Mouse (Mus musculus) spleen, adult 18-20 months (tissue): ENCODE results near the gene Lgi2.

Experiments
- DNase-seq, 2 experiments: peaks; one replicate each; pipeline ENCODE4 v3.0.0; 2022; ENCODE audit warnings: mixed read lengths in 2 of 2

Lgi2 gene

GRCm38 (mm10) chr5:52565813-52566531, at the start of gene Lgi2:
Gene Lgi2 (minus strand): TSS chr5:52566462.
- DNase-seq = no peak

- no peak for DNase-seq
Observed at GRCm38 (mm10) chr5:52615421-52615820, 49.2 kb upstream of the Lgi2 start.

DNA sequence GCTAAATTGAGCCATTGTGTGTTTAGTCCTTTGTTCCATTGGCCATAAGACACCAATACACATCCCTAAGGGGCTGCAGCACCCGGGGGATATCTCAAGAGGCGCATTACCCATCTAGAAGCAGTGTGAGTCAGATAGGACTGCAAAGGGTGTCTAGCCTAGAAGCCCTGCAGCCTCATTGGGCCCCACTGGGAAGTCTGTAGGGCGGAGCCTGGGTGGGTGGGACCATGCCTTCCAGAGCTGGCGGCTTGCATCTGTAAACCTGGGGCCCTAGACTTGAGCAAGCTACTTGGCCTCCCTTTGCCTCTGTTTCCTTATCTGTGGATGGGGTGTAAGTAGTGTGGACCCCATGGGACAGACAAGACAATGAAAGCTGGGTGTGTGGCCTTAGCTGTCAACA, 48.4 kb upstream of the Lgi2 start:
- DNase-seq = no peak

DNA sequence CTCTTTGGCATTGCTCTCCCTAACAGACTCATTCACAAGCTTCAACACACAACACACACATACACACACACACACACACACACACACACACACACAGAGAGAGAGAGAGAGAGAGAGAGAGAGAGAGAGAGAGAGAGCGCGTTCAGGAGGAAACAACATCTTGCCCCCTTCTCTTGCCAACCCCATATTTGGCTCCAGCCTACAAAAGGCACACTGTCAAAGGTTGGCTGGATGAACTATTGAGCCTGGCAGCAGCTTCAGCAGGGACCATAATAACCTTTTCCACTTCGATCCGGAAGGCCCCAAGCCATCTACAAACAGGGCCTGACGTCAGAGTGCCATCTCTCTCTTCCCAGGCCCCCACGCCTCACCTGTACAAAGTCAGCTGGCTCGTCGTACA, 46.5 kb upstream of the Lgi2 start:
- no peak for DNase-seq

DNA sequence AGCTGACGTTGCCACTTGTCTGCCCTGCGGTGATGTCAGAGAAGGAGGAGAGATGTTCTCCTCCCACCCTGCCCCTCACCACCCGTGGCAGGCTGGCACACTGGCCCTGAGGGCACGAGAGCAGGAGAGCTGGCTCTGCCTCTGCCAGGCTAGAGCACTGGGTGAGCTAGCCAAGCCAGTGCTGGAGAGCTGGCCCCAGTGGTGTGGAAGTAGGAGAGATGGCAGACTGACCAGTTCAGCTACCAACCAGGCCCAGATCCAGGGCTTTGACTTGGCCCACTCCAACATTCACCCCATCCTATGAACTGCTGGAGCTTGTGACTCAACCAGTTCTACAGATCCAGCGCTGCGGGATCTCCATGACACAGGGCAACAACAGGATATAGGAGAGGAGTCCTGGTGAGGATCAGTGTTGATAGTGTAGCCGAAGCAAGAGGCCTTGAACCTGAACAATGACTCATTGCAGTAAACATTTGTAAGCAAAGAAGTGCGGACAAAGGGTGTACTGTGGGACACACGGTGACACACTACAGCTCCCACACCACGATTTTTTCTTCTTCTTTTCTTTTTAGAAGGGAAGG, 45.1 kb upstream of the Lgi2 start:
- DNase-seq = no peak

DNA sequence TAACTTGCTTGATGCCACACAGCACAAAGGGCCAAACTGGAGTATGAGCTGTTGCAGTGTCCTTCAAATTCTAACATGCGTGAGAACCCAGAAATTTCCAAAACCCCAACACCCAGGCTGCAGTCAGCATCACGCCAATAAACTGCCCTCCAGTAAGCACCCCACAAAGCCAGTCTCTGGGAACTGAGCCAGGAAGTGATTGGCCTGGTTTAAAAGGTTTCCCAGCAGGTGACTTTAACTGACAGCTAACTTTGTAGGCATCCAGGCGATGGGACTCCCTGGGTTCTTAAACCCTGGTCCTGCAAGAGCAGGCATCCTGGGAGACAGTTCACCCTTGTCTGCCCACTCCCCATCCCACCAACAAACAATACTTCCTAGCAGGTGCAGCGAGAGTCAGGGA, 44.0 kb upstream of the Lgi2 start:
- DNase-seq = no peak

DNA sequence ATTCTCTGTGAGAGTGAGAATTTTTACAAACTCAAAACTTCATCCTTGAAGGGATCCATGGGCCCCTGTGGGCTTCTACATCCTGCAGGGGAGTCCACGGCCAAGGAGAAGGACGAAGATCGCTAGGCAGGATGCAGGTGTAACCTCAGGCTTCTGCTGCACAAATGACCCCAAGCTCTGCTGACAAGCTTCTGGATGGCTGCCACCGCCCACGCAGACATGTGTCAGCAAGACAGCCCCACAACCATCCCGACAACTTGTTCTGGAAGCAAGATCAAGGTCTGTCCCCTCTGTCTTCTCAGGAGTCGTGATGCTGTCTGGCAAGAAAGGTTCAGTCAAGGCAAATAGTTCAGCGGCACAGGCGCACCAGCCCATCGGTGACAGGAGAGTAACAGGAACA, 43.4 kb upstream of the Lgi2 start:
- DNase-seq = no peak

DNA sequence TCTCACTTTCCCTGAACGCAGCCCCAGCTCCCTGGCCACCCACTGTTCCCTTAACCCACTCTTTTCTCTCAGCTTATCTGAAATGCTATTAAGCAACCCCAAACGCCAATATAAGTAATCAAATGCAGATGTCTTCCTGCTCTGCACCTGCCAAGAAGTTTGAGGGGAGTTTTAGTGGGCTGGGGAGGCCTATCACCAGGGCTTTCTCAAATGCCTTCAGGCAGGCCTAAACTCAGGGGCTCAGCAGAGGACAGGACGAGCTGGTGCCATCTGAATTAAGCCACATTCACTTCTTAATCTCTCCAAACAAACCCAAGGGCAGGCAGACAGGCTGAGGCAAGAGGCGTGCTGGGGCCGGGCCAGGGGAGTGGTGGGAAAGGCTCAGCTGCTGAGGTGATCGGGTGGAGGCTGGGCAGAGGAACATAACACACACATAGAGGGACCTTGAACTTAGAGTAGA, 38.4 kb upstream of the Lgi2 start:
- no peak for DNase-seq

GRCm38 (mm10) chr5:52590612-52591011, 24.4 kb upstream of the Lgi2 start:
- no peak for DNase-seq

DNA sequence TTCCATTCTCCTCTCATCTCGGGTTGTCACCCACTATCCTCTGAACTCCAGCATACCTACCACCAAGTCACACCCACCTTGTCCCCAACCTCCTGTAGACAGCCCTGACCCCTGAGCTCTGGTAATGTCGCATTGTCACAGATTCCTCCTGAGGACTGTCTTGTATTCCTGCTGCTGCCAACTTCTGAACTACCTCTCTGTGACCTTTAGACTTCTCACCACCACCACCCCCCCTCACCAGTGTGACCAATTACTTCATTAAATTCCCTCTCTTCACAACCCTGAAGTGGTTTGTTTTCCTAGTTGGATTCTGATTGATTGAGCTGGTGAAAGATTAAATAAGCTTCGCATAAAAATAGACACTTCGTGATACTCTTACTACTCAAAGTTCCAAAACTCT, 22.4 kb upstream of the Lgi2 start:
- DNase-seq = no peak

GRCm38 (mm10) chr5:52587291-52587733, 21.1 kb upstream of the Lgi2 start:
- DNase-seq = no peak

GRCm38 (mm10) chr5:52572572-52572971, 6.3 kb upstream of the Lgi2 start:
- DNase-seq = no peak

- no peak for DNase-seq
Observed at GRCm38 (mm10) chr5:52570746-52571145, 4.5 kb upstream of the Lgi2 start.

DNA sequence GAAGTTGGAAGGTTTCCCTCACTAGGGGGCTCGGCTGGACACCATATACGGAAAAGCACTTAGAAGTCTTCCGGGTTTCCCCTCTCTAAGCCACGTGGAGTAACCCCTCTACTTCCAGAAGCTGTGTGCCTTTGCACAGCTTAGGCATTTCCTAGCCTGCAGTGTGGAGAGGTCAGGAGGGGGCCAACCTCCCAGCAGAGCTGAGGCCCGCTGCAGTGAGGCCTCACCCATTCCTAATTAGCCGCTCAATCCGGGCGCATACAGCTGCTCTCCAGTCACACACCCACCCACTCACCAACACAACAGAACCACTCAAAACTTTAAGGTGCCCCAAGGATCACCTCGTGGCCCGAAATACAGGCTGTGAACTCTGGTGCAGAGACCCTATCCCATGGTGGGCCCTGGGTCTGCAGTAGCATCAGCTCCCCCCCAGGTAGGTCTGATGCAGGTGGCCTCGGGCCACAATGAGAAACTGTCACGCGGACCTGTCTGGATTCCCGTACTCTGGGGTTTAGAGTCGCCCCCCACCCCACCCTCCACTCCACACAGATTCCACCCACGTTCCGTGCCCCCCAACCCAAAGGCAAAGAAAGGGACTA, 949 bp downstream of the Lgi2 start:
- DNase-seq = no peak

DNA sequence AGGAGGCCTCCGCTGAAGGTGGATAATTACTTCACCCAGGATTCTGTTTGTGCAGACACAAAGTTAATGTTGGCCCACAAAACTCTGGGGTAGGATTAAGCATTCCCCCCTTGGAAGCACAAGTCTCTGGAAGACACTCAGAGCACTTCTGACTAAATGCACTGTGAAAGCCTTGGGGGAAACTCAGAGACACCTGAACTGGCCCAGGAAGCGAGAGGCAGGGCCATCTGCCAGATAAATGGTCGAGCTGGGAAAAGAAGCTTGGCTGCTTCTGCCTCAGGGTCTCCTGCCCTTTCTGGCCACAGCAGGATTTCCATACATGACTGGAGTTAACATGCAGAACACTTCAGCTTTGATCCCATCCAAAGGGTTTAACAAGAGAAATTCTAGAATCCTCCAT, 1.9 kb downstream of the Lgi2 start:
- no peak for DNase-seq

- no peak for DNase-seq
Observed at GRCm38 (mm10) chr5:52560240-52560639, 6.0 kb downstream of the Lgi2 start.

DNA sequence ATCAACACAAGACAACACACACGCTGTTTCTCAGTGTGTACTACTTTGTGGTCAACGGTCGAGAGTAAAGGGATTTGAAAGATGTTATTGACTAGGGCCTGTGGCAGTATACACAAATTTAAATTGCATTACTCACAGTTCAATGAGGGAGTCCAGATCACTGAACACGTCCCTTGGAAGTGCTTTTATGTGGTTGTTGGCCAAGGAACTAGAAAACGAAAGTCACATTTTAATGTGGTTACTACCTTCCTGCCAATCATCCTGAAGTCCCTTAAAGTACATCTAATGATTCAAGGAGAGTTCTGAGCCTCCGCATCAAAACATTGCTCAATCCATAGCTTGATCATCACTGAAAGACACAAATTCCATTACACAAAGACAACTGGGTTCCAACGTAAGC, 10.7 kb downstream of the Lgi2 start:
- DNase-seq = no peak

DNA sequence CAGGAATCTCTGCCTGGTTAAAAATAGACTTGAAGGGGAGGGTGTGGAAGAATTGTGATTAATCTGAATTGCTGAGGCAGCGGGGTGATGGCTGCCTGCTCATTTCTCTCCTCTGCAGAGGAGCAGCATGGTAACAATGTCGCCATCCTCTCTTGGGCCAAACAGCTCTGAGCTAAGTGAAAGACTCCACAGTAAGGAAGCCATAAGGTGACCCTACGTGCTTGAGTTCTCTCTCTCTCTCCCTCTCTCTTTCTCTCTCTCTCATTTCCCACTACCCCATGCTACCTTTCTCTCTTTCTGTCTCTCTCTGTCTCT, 15.0 kb downstream of the Lgi2 start:
- no peak for DNase-seq

DNA sequence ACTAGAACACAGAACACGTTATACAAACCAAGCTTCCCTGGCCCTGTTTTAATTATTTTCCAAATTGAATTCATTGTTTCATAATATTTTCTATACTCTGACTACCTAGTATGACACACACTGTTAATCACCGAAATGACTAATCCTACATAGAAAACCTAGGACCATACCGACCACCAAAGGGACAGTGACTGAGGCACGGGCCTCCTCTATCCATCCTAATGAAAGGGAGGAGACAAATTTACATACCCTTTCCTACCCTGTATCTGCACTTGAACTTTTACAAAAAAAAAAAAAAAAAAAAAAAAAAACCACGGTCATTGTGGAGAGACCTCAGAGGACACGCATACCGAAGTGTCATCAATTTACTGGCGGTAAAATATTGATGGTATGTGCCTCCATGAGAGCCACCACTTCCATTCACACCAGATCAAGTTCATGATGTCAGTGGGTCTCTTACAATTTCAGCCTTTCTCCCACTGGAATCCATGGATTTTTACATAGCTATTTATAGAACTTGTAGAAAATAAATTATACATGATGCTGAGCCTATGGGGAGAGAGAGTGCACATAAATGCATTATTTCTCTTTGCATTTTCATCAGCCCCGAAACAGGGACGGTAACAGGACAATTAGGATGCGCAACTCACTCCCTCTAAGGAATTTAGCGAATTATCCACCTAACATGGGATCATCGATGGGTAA, 15.5 kb downstream of the Lgi2 start:
- DNase-seq = no peak

DNA sequence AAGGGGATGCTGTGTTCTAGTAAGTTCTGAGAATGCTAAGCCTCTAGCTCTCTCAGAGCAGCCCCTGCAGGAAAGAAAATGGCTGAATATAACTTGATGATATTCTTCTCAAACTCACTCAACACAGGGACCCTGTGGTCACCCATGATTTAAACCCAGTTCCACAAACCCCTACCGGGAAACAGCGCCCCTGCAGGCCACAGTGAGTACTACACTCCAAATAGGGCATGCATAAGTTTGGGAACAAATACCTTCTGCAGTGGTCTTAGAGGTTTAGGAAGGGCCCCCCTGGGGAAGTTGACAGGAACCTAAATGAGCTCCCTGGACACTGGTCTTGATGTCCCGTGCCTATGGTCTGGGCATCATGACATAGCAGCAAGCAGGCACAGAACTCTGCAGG, 19.3 kb downstream of the Lgi2 start:
- peak in 1 of 2 experiments; percentile 29 for DNase-seq

DNA sequence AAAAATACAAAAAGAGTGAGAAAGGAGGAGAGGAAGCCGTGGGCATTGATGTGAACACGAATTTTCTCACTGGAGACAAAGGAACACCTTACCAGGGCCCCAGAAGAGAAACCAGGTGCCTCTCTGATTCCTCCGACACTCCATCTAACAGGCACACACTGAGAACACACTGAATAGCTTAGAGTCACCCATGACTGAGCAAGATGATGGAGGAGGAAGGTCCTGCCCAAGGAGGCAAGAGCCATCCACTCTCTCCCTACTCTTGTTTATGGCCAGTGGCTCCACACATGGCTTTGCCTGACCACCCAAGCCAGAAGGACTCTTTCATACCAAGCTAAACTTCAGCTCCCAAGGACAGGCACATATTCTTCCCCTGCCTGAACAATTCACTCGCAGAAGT, 22.5 kb downstream of the Lgi2 start:
- no peak for DNase-seq

GRCm38 (mm10) chr5:52540186-52540585, 26.1 kb downstream of the Lgi2 start:
- DNase-seq = no peak

- no peak for DNase-seq
Observed at GRCm38 (mm10) chr5:52539483-52539882, 26.8 kb downstream of the Lgi2 start.

- DNase-seq = no peak
Observed at GRCm38 (mm10) chr5:52537024-52537423, 29.2 kb downstream of the Lgi2 start.
